Mouse (Mus musculus) liver, adult 2 months (tissue): ENCODE measurements at regions not wholly inside any gene's neighbourhood (a gene's known extent, or its start where the extent isn't known, plus 50 kb on each side); places are given as distances from the start of the nearest gene placed in this dataset.

Source experiments
- DNase-seq: peaks from one replicate; pipeline ENCODE4 v3.0.0-alpha.2; 2011; ENCODE audit warnings: low read depth, low spot score; ENCODE audit errors: extremely low read depth
- H3K27ac ChIP-seq: fragments of 200-500 bp; replicated peaks from 2 replicates; pipeline ENCODE4 v1.5.1; 2012; ENCODE audit warnings: low read depth, mild to moderate bottlenecking, control low read depth, inconsistent platforms, low read length; ENCODE audit not compliant: insufficient read depth
- H3K27me3 ChIP-seq: fragments of 200-500 bp; 2 replicates; pipeline ENCODE4 v1.6.1; 2012; ENCODE audit warnings: mild to moderate bottlenecking, moderate library complexity, low read length, inconsistent platforms; ENCODE audit not compliant: control insufficient read depth, insufficient read depth
- H3K36me3 ChIP-seq: fragments of 200-500 bp; 2 replicates; pipeline ENCODE4 v1.6.1; 2012; ENCODE audit warnings: low read length, inconsistent platforms; ENCODE audit not compliant: control insufficient read depth, insufficient read depth
- H3K4me1 ChIP-seq: fragments of 200-500 bp; 2 replicates; pipeline ENCODE4 v1.6.1; 2011; ENCODE audit warnings: low read length; ENCODE audit not compliant: control insufficient read depth, insufficient read depth
- H3K4me3 ChIP-seq: fragments of 200-500 bp; 2 replicates; pipeline ENCODE4 v1.5.1; 2011; ENCODE audit warnings: low read depth, mild to moderate bottlenecking, control low read depth, low read length, moderate library complexity; ENCODE audit not compliant: insufficient read depth
- H3K79me2 ChIP-seq: fragments of 200-500 bp; 2 replicates; pipeline ENCODE4 v1.6.1; 2012; ENCODE audit warnings: inconsistent platforms, mild to moderate bottlenecking, low read length, moderate library complexity; ENCODE audit not compliant: control insufficient read depth, insufficient read depth
- H3K9ac ChIP-seq: fragments of 200-500 bp; 2 replicates; pipeline ENCODE4 v1.6.1; 2012; ENCODE audit warnings: low read depth, mild to moderate bottlenecking, control low read depth, inconsistent platforms, low read length
- POLR2A ChIP-seq: fragments of 200-500 bp; IDR thresholded peaks from 2 replicates; pipeline ENCODE4 v1.6.1; 2011; ENCODE audit warnings: low read length, control low read depth; ENCODE audit not compliant: insufficient read depth; ENCODE audit errors: extremely low read depth
- WGBS: fragments of 180-500 bp; shearing (Covaris S2); methylation state at CpG from one replicate; pipeline ENCODE4 v1.1.7; 2018; 5-methylcytosine and 5-hydroxymethylcytosine counted together

GRCm38 (mm10) chr9:86251331-86251730, 213.4 kb downstream of the Ube2cbp start:
- Histone ChIP-seq H3K36me3 (no peaks in the 10 kb centered on the region), H3K4me3 (no peak overlapping the region), H3K27ac (no peak overlapping the region), H3K9ac (no peak overlapping the region), H3K79me2 (no peaks in the 10 kb centered on the region), H3K27me3 (no peaks in the 10 kb centered on the region), H3K4me1 (no peaks in the 10 kb centered on the region)
- DNase-seq, result no peak
- 79% methylated on average over 1 of the region's 1 CpGs for WGBS
- no peak for TF ChIP-seq POLR2A
